Mouse (Mus musculus): ENCODE measurements at regions not wholly inside any gene's neighbourhood (a gene's known extent, or its start where the extent isn't known, plus 50 kb on each side); places are given as distances from the start of the nearest gene placed in this dataset.

DNA sequence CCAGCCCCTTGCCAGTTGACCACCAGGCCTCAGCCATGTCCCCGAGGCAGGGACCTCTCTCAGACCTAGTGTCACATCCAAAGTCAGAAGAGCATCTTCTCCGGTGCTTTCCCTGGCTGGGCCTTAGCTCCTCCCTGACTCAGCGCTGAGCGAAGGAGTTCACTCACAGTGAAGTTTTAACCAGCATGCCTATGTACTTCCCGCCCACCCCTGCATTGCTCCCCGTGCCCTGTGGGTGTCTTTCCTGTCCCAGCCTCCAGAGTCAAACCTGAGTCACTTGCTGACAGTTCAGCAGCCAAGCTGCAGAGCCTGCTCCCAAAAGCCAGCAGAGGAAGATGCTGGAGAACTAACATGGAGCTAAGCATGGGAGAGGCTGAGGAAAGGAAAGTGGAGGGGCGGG lies 55.6 kb upstream of the Unc5a start:
- TF ChIP-seq CTCF (IDR thresholded peaks at IDR 0.05) (no peak), EP300 (IDR thresholded peaks at IDR 0.05) (no peak)
